Mouse (Mus musculus) E14TG2a.4 (cell line): ENCODE results near the gene Rnf2.

ENCODE experiments used
- CTCF ChIP-seq: conservative IDR thresholded peaks from 2 replicates; pipeline ENCODE4 v1.5.1; 2014; ENCODE audit warnings: low read length
- NANOG ChIP-seq: IDR thresholded peaks from 2 replicates; pipeline ENCODE4 v1.6.1; 2014; ENCODE audit warnings: borderline replicate concordance, low read length, mixed read lengths

DNA sequence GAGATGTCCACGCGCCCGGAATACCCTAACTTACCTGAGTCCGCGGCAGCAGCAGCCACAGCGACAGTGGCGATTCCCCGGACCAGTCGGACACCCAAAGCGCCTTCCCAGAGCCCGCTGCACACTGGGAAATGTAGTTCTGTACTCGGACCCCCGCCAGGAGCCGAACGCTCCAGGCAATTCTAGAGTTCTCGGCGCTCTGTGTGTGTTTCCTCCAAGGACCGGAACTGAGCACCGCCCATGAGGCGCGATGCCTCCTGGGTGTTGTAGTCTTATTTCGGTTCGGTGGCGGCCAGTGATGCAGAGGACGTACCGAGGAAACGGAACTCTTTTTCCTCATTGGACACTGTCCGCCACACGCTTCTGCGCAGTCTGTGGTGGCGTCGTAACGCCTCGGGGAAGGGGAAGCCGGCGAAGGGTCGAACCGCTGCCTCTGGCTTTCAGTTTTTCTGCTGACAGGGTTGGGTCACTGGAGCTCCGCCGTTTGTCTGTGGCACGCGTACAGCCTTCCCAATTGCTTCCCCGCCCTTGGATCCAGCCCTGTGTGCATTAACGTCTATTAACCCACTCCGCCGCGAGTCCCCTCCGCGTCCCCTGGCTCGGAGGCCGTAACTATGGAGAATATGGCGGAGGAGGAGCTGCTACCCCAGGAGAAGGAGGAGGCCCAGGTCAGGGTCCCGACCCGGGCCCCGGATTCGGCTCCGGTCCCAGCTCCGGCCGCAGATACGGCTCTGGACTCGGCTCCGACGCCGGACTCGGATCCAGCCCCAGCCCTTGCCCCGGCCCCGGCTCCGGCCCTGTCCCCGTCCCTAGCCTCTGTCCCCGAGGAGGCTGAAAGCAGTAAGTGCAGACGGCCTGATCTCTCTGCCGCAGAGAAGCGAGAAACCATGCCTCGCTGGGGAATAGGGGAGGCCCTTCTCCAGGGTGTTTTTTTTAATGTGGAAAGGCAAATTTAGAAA is 72.2 kb downstream of the Rnf2 start, which contains the start of the genes Swt1 and Trmt1l:
- TF ChIP-seq CTCF (no peak), NANOG (no peak)
